Mouse (Mus musculus) liver, postnatal 0 days (tissue): Measurements from ENCODE around the gene Hgd.

ENCODE experiments used
- CTCF ChIP-seq: sonication (generic); IDR thresholded peaks from 2 replicates; pipeline ENCODE4 v1.5.1; 2016; ENCODE audit warnings: antibody characterized with exemption, low read depth
- EP300 ChIP-seq: IDR thresholded peaks from 2 replicates; pipeline ENCODE4 v1.6.1; 2016; ENCODE audit warnings: antibody characterized with exemption, low read depth, mild to moderate bottlenecking

DNA sequence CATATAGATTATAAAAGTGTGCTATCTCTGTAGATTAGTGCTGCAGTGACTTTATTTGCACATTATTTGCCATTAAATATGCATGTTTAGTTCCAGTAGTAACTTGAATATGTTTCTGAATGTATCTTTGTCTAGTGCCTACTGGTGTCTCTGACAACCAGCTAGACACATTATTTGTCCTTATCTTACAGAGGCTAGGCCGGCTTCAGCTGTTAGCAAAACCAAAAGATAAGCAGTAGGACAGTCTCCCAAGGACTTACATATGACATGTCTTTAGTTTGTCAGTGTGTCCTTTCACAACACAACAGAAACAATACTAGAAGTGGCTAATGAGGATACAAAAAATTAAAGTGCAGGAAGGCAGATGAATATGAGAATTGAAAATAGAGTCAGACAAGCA lies 14.8 kb upstream of the Hgd start:
- TF ChIP-seq CTCF (no peak), EP300 (no peak)
